Mouse (Mus musculus): ENCODE measurements at regions not wholly inside any gene's neighbourhood (a gene's known extent, or its start where the extent isn't known, plus 50 kb on each side); places are given as distances from the start of the nearest gene placed in this dataset.

- DNase-seq (ENCODE audit: low spot score): no peak
These were observed 570.2 kb upstream of the Gm10306 start for GRCm38 (mm10) chr4:93986189-93986588.

DNA sequence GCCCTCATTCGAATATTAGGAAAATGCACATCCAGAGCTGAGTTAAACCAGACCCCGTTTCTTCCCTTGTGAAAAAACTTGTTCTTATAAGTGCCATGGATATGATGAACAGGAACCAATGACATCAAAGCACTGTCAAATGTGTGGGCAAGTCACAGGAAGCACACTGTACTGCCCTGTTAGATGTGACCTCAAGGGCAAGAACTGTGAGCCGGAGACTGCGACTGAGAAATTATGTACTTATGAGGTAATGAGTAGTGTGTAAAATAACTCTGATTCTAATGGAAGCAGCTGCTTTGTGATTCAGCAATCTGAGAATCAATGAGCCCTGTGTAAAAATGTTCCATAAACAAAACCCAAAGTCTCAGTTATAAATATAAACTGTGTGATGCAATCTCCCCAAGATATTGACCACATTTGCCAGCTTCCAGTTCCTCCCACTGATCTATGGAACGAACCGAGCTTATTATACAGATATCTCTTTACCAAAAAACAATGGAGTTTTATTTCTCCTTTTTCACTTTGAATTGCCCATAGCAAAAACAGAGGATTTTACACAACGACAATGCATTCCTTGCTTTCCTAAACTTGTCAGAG lies 566.0 kb upstream of the Gm10306 start:
- no peak for DNase-seq (ENCODE audit: low spot score)

GRCm38 (mm10) chr4:94005818-94006217 lies 550.5 kb upstream of the Gm10306 start:
- DNase-seq (ENCODE audit: low spot score): no peak

GRCm38 (mm10) chr4:94007088-94007768 lies 549.1 kb upstream of the Gm10306 start:
- DNase-seq (ENCODE audit: low spot score): peak; percentile 45

DNA sequence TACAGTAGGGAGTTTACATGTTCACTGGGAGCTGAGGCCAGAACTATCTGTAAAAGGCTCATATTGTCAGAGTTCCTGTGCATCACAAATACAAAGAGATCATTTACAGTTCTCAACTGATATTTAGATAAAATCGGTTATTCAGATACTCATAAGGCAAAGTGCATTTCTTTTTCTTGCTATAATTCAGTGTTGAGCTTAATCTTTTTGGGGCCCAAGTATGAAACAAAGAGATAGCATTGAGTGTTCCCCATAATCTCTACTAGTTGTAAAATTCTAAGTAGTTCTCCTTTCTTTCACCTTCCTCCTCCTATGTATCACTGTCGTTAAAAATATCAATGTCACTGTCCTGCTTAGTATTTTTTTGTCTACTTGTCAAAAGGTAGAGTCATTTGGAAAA lies 540.6 kb upstream of the Gm10306 start:
- no peak for DNase-seq (ENCODE audit: low spot score)

- peak; percentile 35 for DNase-seq (ENCODE audit: low spot score)
These were observed 538.6 kb upstream of the Gm10306 start for GRCm38 (mm10) chr4:94017702-94018101.

- no peak for DNase-seq (ENCODE audit: low spot score)
These were observed 506.6 kb upstream of the Gm10306 start for GRCm38 (mm10) chr4:94049629-94050310.

DNA sequence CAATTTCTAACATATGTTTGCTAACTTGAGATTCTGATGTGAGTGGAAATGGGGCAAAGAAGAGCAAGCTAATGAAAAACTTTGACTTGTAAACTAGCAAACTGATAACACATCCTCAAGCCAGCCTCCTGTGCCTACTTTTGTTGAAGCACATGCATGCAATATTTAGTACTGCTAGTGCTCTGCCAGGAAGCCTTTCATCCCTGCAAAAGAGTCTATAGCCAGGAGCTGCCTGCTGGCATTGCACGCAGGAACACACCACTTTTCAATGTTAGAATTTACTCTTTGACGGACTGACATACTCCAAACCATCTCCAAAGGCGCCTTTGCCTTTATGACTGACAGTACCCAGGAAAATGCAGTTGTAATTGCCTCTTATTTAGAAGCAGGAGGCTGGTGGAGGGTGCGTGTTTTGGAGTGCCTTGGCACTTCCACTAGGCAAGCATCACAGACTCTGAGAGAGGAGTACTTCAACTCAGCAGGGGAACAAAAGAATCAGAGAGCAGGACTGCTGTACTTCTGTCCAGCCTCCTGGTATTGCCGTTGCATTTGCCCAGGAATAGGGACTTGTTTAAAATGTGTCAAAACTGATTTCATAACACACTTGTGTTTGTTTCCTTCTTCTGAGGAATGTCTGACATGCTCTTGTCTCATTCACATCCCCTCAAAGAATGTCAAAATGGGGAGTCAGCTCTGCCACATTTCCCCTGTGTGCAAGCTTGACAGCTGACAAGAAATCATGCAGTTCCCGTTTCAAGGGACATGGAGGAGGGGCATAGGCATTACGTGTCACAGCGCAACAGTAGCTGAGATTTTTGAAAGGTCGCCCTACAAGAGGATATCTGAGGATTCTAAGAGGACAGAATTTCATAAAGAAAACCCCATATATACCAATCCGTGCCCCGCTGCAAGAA lies 503.8 kb upstream of the Gm10306 start:
- no peak for DNase-seq (ENCODE audit: low spot score)

- no peak for DNase-seq (ENCODE audit: low spot score)
These were observed 483.0 kb upstream of the Gm10306 start for GRCm38 (mm10) chr4:94073178-94073870.

GRCm38 (mm10) chr4:94082839-94083238 lies 473.5 kb upstream of the Gm10306 start:
- no peak for DNase-seq (ENCODE audit: low spot score)

GRCm38 (mm10) chr4:94094379-94094778 lies 462.0 kb upstream of the Gm10306 start:
- DNase-seq (ENCODE audit: low spot score): no peak

DNA sequence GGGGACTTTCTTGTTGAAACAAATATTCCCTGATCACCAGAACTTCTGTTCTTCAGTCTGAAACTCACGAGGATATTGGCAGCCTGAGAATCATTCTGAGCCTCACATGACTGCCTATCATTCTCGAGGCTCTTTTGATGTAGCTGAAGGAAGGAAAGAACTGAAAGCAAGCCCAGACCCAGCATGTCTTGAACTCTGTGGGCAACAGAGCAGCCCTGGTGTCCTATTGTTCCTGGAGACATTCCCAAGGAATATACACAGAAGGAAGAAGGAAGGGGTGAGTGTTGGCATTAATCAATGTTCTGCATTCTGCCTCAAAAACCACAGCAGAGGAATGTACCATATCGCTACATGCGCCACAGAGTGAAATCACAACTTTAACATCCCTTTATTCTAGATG lies 449.4 kb upstream of the Gm10306 start:
- no peak for DNase-seq (ENCODE audit: low spot score)

DNA sequence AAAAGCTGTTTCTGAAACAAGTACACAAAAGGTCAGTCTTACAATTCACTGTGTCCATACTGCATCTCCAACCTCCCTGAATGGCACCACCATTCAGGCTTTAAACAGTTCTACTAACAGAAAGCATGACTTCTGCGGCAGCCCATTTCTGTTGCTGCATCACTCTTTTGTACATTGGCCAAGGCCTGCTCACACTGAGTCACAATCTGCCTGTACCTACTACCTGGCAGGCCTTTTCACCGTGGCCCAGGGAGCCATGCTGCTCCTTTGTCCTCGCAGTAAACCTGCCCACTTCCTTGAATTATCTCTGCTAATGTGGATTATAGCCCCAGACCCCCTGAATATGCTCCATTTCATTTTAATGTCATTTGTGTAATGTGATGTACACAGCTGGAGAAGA lies 439.5 kb upstream of the Gm10306 start:
- no peak for DNase-seq (ENCODE audit: low spot score)

DNA sequence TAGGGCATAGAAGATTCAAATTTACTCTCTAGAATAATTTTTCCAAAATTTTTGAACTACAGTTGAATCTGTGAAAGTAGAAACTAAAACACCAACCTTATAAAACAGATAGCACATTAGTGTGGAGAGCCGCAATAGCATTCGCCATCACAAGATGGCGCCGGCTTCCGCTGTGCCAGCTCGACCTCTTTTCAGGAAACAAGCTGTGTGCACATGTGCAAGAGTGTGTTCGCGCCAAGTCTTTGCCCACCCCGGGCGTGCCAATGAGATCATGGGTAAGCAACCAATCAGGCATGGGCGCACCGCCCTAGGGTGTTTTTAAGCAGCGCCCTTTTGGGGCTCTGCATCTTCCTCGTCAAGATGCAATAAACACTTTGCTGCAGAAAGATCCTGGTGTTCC lies 432.2 kb upstream of the Gm10306 start:
- no peak for DNase-seq (ENCODE audit: low spot score)

DNA sequence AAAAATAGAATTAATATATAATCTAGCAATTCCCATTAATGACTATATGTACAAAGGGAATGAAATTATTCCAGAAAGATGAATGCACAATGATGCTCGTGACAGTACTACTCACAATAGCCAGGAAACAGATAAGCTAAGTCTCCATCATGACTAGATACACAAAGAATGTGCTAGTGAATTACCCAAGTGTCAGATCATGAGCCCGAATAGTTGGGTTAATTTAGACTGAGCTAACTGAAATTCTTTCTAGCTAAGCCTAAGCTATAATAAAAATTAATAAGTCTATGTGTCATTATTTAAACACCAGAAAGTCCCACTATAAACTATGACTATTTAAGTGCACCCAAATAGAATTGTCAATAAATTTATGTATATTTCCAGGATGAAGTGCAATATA lies 418.4 kb upstream of the Gm10306 start:
- DNase-seq (ENCODE audit: low spot score): no peak

GRCm38 (mm10) chr4:94144901-94145801 lies 411.2 kb upstream of the Gm10306 start:
- no peak for DNase-seq (ENCODE audit: low spot score)

GRCm38 (mm10) chr4:94147964-94148533 lies 408.3 kb upstream of the Gm10306 start:
- DNase-seq (ENCODE audit: low spot score): no peak

- DNase-seq (ENCODE audit: low spot score): no peak
These were observed 407.3 kb upstream of the Gm10306 start for GRCm38 (mm10) chr4:94149056-94149455.

DNA sequence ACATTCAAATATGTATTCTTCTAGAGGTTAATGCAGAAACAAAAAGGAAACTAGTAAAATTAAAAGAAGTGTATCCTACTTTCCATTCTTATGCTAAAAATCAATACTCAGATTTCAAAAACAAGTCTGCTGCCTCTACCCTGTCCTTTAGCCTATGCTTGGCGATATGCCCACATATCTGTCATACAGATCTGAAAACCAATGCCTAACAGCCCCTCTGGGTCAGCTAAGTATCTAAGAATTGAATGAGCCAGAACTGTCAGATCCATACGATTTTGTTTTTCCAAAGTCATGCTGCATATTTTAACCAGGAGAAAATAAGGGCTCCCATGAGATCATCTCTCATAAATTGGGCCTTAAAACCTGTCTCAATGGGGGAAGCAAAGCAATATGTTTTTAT lies 395.7 kb upstream of the Gm10306 start:
- DNase-seq (ENCODE audit: low spot score): no peak

- DNase-seq (ENCODE audit: low spot score): no peak
These were observed 383.2 kb upstream of the Gm10306 start for GRCm38 (mm10) chr4:94173096-94173495.

Data from layer of hippocampus, adult 11-12 months (tissue).